Mouse (Mus musculus): ENCODE results near the gene Cep55. TPM values are rescaled to one million over a fixed set of nuclear protein-coding genes. Genes with fewer than 3 reads are reported as not detected.

The Cep55 gene
- polyA plus RNA-seq, 1 experiment from 2014 or later, result 19.1 TPM

DNA sequence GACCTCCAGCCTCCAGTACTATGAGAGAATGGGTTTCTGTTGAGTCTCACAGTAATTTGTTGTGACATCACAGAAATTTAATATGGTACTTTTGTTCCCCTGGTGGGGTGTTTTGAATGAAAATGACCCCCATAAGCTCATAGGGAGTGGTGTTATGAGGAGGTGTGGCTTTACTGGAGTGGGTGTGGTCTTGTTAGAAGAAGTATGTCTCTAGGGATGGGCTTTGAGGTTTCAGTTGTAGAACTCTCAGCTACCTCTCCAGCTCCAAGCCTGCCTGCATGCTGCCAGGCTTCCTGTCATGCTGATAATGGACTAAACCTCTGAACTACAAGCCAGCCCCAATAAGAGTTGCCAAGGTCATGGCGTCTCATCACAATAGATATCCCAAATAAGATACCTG lies 5.1 kb upstream of the Cep55 start:
- WGBS, result 84% methylated on average over 1 of the region's 1 CpGs
- ATAC-seq (ENCODE audit: insufficient number of reproducible peaks, insufficient read depth, low FRiP score, low TSS enrichment, low read depth), result no peak
- H3K36me3 ChIP-seq, result no peaks in the 10 kb centered on the region
- H3K9me3 ChIP-seq, result no peaks in the 10 kb centered on the region
- no peak overlapping the region for H3K9ac ChIP-seq
- H3K4me3 ChIP-seq, result no peak overlapping the region
- peaks cover 12% of the 10 kb centered on the region for H3K4me1 ChIP-seq
- no peaks in the 10 kb centered on the region for H3K27me3 ChIP-seq
- H3K4me2 ChIP-seq, result no peak overlapping the region
- no peak overlapping the region for H3K27ac ChIP-seq

DNA sequence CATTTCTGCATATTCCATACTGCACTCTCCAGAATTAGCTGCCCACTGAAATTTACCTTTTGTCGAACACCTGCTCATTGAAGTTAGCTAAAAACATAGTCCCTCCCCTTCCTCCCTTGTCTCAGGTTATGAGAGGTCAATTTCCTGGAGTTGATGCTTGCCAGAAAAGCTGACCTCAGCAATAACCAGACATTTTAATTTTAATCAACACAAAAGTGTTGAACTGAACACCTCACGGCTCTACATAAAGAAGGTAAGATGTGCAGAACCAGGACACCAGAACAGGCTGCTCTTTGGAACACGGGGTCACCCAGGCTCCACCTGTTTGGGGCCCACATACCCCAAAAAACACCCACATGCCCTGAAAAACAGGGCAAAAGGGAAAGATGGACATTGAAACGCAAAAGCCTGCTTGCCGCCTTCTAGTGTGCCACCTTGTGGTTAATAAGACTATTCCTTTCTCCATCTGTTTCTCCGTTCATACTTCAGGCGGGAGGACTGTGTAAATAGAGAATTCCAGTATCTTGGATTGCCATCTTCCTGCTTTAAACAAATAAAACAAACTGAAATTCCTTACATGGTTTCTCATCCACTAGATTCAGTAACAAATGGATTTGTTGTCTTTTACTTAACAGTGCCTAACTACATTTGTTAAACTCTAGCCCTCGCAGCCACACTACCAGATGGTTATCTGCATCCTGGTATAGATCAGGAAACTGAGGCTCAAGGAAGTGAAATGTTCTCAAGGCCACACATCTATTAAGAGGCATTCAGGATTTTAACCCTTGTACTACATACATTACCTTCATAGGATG lies 1.4 kb upstream of the Cep55 start:
- WGBS, result 26% methylated on average over 8 of the region's 8 CpGs
- peaks cover 25% of the 10 kb centered on the region for H3K4me1 ChIP-seq
- H3K27ac ChIP-seq, result peak overlapping the region; percentile 52
- no peaks in the 10 kb centered on the region for H3K9me3 ChIP-seq
- H3K9ac ChIP-seq, result peak overlapping the region; percentile 64
- ATAC-seq (ENCODE audit: insufficient number of reproducible peaks, insufficient read depth, low FRiP score, low TSS enrichment, low read depth), result no peak
- H3K4me3 ChIP-seq, result peak overlapping the region; percentile 65
- H3K36me3 ChIP-seq, result peaks cover 7% of the 10 kb centered on the region; the same call in 1 of the 2 replicates
- H3K27me3 ChIP-seq, result no peaks in the 10 kb centered on the region
- H3K4me2 ChIP-seq, result peak overlapping the region; percentile 84

- Histone ChIP-seq H3K4me1 (peaks cover 25% of the 10 kb centered on the region), H3K9ac (peak overlapping the region; percentile 64), H3K9me3 (no peaks in the 10 kb centered on the region), H3K27me3 (no peaks in the 10 kb centered on the region), H3K36me3 (peaks cover 10% of the 10 kb centered on the region), H3K4me2 (peak overlapping the region; percentile 84), H3K4me3 (peak overlapping the region; percentile 65), H3K27ac (peak overlapping the region; percentile 52; the same call in 1 of the 2 replicates)
- WGBS, result under 1% methylated on average over 23 of the region's 23 CpGs
- peak; percentile 90 for ATAC-seq (ENCODE audit: insufficient number of reproducible peaks, insufficient read depth, low FRiP score, low TSS enrichment, low read depth)
These were observed 577 bp upstream of the Cep55 start for GRCm38 (mm10) chr19:38054149-38054719.

GRCm38 (mm10) chr19:38055798-38056197 lies 987 bp downstream of the Cep55 start:
- no peaks in the 10 kb centered on the region for H3K9me3 ChIP-seq
- no peak overlapping the region for H3K27ac ChIP-seq
- peaks cover 25% of the 10 kb centered on the region for H3K4me1 ChIP-seq
- H3K27me3 ChIP-seq, result no peaks in the 10 kb centered on the region
- H3K4me3 ChIP-seq, result peak overlapping the region; percentile 65
- 13% methylated on average over 6 of the region's 6 CpGs for WGBS
- no peak for ATAC-seq (ENCODE audit: insufficient number of reproducible peaks, insufficient read depth, low FRiP score, low TSS enrichment, low read depth)
- peak overlapping the region; percentile 84 for H3K4me2 ChIP-seq
- H3K9ac ChIP-seq, result peak overlapping the region; percentile 74
- peaks cover 25% of the 10 kb centered on the region for H3K36me3 ChIP-seq

DNA sequence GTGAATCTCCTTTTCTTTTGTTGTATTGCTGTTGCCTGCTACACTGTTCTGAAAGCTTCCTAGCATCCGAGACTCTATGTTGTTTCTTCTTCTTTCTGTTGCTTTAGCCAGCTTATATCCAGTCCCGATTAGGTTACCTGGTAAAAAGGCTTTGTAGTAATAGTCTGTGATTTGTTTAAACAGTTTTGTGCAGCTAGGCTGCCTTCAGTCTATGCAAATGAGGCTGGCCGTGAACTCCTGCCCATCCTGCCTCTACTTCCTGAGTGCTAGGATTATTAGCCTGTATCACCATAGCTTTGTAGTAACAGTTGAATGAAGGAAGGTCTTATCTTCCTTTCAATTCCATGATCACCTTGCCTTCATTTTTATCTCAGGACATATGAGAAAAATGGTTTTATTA lies 1.5 kb downstream of the Cep55 start:
- peaks cover 30% of the 10 kb centered on the region for H3K36me3 ChIP-seq
- ATAC-seq (ENCODE audit: insufficient number of reproducible peaks, insufficient read depth, low FRiP score, low TSS enrichment, low read depth), result no peak
- H3K4me3 ChIP-seq, result peak overlapping the region; percentile 65
- WGBS, result 50% methylated on average over 3 of the region's 3 CpGs
- H3K9ac ChIP-seq, result 0 out of 2 replicates have a peak overlapping the region, but pooled peaks have one; percentile 36
- peak overlapping the region; percentile 84 for H3K4me2 ChIP-seq
- no peak overlapping the region for H3K27ac ChIP-seq
- no peaks in the 10 kb centered on the region for H3K27me3 ChIP-seq
- H3K9me3 ChIP-seq, result no peaks in the 10 kb centered on the region
- peaks cover 25% of the 10 kb centered on the region for H3K4me1 ChIP-seq

DNA sequence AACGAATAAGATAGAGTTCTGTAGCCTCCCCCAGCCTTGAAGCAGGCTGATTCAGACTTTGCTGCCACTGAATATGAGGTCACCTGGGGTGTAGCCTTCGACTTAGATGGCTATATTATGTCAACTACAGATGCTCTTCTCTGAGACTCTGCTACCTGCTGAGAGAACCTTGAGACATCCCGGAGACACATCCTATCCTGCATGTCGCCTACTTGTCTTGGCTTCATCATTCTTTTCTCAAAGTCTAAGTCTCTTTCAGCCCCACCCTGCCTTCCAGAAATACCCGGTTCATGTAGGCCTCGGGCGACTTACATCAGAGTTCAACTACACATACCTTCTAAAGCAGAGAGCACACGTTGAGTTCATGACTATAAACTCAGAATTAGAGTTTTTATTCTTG lies 2.1 kb downstream of the Cep55 start:
- Histone ChIP-seq H3K4me2 (no peak overlapping the region), H3K27ac (no peak overlapping the region), H3K9me3 (no peaks in the 10 kb centered on the region), H3K9ac (no peak overlapping the region), H3K4me3 (no peak overlapping the region), H3K4me1 (peaks cover 25% of the 10 kb centered on the region), H3K36me3 (peaks cover 33% of the 10 kb centered on the region), H3K27me3 (no peaks in the 10 kb centered on the region)
- no peak for ATAC-seq (ENCODE audit: insufficient number of reproducible peaks, insufficient read depth, low FRiP score, low TSS enrichment, low read depth)
- 88% methylated on average over 8 of the region's 8 CpGs for WGBS

GRCm38 (mm10) chr19:38063201-38063600 lies 8.4 kb downstream of the Cep55 start:
- H3K27me3 ChIP-seq, result no peaks in the 10 kb centered on the region
- H3K36me3 ChIP-seq, result peaks cover 44% of the 10 kb centered on the region
- no peak overlapping the region for H3K4me3 ChIP-seq
- WGBS, result 84% methylated on average over 3 of the region's 3 CpGs
- no peak overlapping the region for H3K4me2 ChIP-seq
- H3K9me3 ChIP-seq, result no peaks in the 10 kb centered on the region
- no peak overlapping the region for H3K27ac ChIP-seq
- ATAC-seq (ENCODE audit: insufficient number of reproducible peaks, insufficient read depth, low FRiP score, low TSS enrichment, low read depth), result no peak
- no peaks in the 10 kb centered on the region for H3K4me1 ChIP-seq
- H3K9ac ChIP-seq, result no peak overlapping the region

- peaks cover 42% of the 10 kb centered on the region for H3K36me3 ChIP-seq
- 98% methylated on average over 1 of the region's 1 CpGs for WGBS
These were observed 9.2 kb downstream of the Cep55 start for GRCm38 (mm10) chr19:38064051-38064450.

DNA sequence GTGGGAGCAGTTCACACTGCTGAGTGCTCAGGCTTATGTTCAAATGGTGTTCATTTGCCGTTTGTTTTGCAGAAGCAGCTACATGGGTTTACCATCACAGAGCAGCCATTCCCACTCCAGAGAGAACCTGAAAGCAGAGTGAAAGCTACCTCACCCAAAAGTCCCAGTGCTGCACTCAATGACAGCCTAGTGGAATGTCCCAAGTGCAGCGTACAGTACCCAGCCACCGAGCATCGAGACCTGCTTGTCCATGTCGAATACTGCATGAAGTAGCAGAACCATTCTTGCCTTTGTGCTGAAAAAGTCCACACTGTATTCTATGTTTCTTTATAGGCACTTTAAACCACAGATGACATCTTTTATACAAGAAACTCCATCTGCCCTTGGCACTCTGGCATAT lies 18.4 kb downstream of the Cep55 start:
- Histone ChIP-seq H3K9ac (no peak overlapping the region), H3K27ac (no peak overlapping the region), H3K27me3 (no peaks in the 10 kb centered on the region), H3K4me1 (no peaks in the 10 kb centered on the region), H3K4me2 (no peak overlapping the region), H3K36me3 (peaks cover 44% of the 10 kb centered on the region), H3K9me3 (no peaks in the 10 kb centered on the region), H3K4me3 (no peak overlapping the region)
- WGBS, result 96% methylated on average over 5 of the region's 5 CpGs
- ATAC-seq (ENCODE audit: insufficient number of reproducible peaks, insufficient read depth, low FRiP score, low TSS enrichment, low read depth), result no peak

More at GRCm38 (mm10) chr19:38064051-38064450, 9.2 kb downstream of the Cep55 start:
- no peaks in the 10 kb centered on the region for H3K9me3 ChIP-seq
- H3K9ac ChIP-seq, result no peak overlapping the region
- H3K27ac ChIP-seq, result no peak overlapping the region
- H3K4me2 ChIP-seq, result no peak overlapping the region
- ATAC-seq (ENCODE audit: insufficient number of reproducible peaks, insufficient read depth, low FRiP score, low TSS enrichment, low read depth), result no peak
- H3K27me3 ChIP-seq, result no peaks in the 10 kb centered on the region
- H3K4me1 ChIP-seq, result no peaks in the 10 kb centered on the region
- no peak overlapping the region for H3K4me3 ChIP-seq

GRCm38 (mm10) chr19:38075051-38075450 lies 20.2 kb downstream of the Cep55 start:
- no peaks in the 10 kb centered on the region for H3K9me3 ChIP-seq

DNA sequence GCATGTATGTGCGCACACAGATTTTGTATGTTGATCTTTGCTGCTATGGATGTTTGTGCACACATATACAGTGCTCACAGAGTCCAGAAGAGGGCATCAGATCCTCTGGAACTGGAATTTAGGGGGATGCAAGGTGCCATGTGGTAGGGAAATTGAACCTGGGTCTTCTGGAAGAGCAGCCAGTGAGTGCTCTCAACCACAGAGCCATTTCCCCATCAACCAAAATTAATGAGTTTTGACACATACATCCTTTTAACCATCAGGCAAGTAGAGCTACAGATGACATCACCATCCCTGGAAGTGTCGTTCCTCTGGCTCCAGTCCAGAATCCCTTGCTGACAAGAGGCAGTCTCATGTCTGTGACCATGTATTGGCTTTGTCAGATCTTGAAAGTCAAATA lies 21.4 kb downstream of the Cep55 start:
- no peak overlapping the region for H3K9ac ChIP-seq
- H3K4me2 ChIP-seq, result no peak overlapping the region
- no peaks in the 10 kb centered on the region for H3K9me3 ChIP-seq
- no peak overlapping the region for H3K4me3 ChIP-seq
- no peak for ATAC-seq (ENCODE audit: insufficient number of reproducible peaks, insufficient read depth, low FRiP score, low TSS enrichment, low read depth)
- H3K27ac ChIP-seq, result no peak overlapping the region
- 77% methylated on average over 2 of the region's 2 CpGs for WGBS
- H3K27me3 ChIP-seq, result no peaks in the 10 kb centered on the region
- peaks cover 25% of the 10 kb centered on the region for H3K36me3 ChIP-seq
- no peaks in the 10 kb centered on the region for H3K4me1 ChIP-seq

More at GRCm38 (mm10) chr19:38075051-38075450, 20.2 kb downstream of the Cep55 start:
- ATAC-seq (ENCODE audit: insufficient number of reproducible peaks, insufficient read depth, low FRiP score, low TSS enrichment, low read depth), result no peak
- Histone ChIP-seq H3K4me3 (no peak overlapping the region), H3K4me2 (no peak overlapping the region), H3K9ac (no peak overlapping the region), H3K4me1 (no peaks in the 10 kb centered on the region), H3K27ac (no peak overlapping the region), H3K27me3 (no peaks in the 10 kb centered on the region), H3K36me3 (peaks cover 37% of the 10 kb centered on the region)
- 81% methylated on average over 11 of the region's 11 CpGs for WGBS

All from embryonic facial prominence, embryonic 13.5 days (tissue).